Mouse (Mus musculus) embryonic fibroblast, embryonic 13.5 days (primary cell): ENCODE measurements around the gene Spaca4.

ENCODE experiments used
- CTCF ChIP-seq: IDR thresholded peaks from 2 replicates; pipeline ENCODE4 v1.5.1; 2011; ENCODE audit warnings: mild to moderate bottlenecking, control low read depth, low read length, moderate library complexity, borderline replicate concordance; ENCODE audit not compliant: insufficient read depth
- POLR2A ChIP-seq: IDR thresholded peaks from 2 replicates; pipeline ENCODE4 v1.6.1; 2011; ENCODE audit warnings: low read depth, mild to moderate bottlenecking, control low read depth, low read length, moderate library complexity

GRCm38 (mm10) chr7:45701072-45701471, 24.5 kb downstream of the Spaca4 start:
- TF ChIP-seq CTCF (no peak), POLR2A (no peak)
